Mouse (Mus musculus) myocyte (in vitro differentiated cells): ENCODE measurements at regions not wholly inside any gene's neighbourhood (a gene's known extent, or its start where the extent isn't known, plus 50 kb on each side); places are given as distances from the start of the nearest gene placed in this dataset.

ENCODE experiments used
- H3K27me3 ChIP-seq: one replicate; pipeline ENCODE4 v1.6.1; 2011; ENCODE audit not compliant: control insufficient read depth, insufficient read depth, insufficient read length
- H3K36me3 ChIP-seq: one replicate; pipeline ENCODE4 v1.6.1; 2011; ENCODE audit not compliant: control insufficient read depth, insufficient read depth
- H3K4me2 ChIP-seq: one replicate; pipeline ENCODE4 v1.6.1; 2011; ENCODE audit warnings: low read depth, control low read depth
- H3K4me3 ChIP-seq: one replicate; pipeline ENCODE4 v1.5.1; 2011; ENCODE audit warnings: mild to moderate bottlenecking, control low read depth, moderate library complexity
- H3K79me2 ChIP-seq: one replicate; pipeline ENCODE4 v1.6.1; 2011; ENCODE audit not compliant: control insufficient read depth, insufficient read depth
- H3ac ChIP-seq: one replicate; pipeline ENCODE4 v1.6.1; 2011; ENCODE audit not compliant: control insufficient read depth, insufficient read length
- CEBPB ChIP-seq: IDR thresholded peaks from 2 replicates; pipeline ENCODE4 v1.6.1; 2011; ENCODE audit warnings: mild to moderate bottlenecking, moderate library complexity; ENCODE audit not compliant: poor library complexity, insufficient read depth, severe bottlenecking
- E2F4 ChIP-seq: IDR thresholded peaks from one replicate; pipeline ENCODE4 v1.6.1; 2011; ENCODE audit warnings: mild to moderate bottlenecking, control low read depth, moderate library complexity; ENCODE audit not compliant: insufficient read depth
- MAX ChIP-seq: IDR thresholded peaks from one replicate; pipeline ENCODE4 v1.6.1; 2011; ENCODE audit warnings: low read depth, mild to moderate bottlenecking, control low read depth
- MYOD1 ChIP-seq, 3 experiments: IDR thresholded peaks; one replicate each; pipeline ENCODE4 v1.6.1; 2011; ENCODE audit warnings: control low read depth in 2 of 3, low read depth in 2 of 3, mild to moderate bottlenecking in 2 of 3, moderate library complexity in 1 of 3; ENCODE audit not compliant: insufficient read length in 2 of 3, control insufficient read depth in 1 of 3
- MYOG ChIP-seq, 3 experiments: IDR thresholded peaks; one replicate each; pipeline ENCODE4 v1.6.1; 2011; ENCODE audit warnings: control low read depth in 2 of 3, low read depth in 2 of 3, mild to moderate bottlenecking in 2 of 3; ENCODE audit not compliant: insufficient read length in 2 of 3, control insufficient read depth in 1 of 3, insufficient read depth in 1 of 3
- POLR2A ChIP-seq: IDR thresholded peaks from one replicate; pipeline ENCODE4 v1.6.1; 2011; ENCODE audit warnings: low read depth, mild to moderate bottlenecking, control low read depth, moderate library complexity; ENCODE audit not compliant: insufficient read length
- POLR2AphosphoS2 ChIP-seq: IDR thresholded peaks from one replicate; pipeline ENCODE4 v1.6.1; 2011; ENCODE audit warnings: low read depth, control low read depth; ENCODE audit not compliant: insufficient read length
- REST ChIP-seq: IDR thresholded peaks from one replicate; pipeline ENCODE4 v1.6.1; 2011; ENCODE audit warnings: mild to moderate bottlenecking, control low read depth, moderate library complexity; ENCODE audit not compliant: insufficient read depth, insufficient read length
- SRF ChIP-seq: IDR thresholded peaks from one replicate; pipeline ENCODE4 v1.6.1; 2011; ENCODE audit warnings: low read depth; ENCODE audit not compliant: control insufficient read depth, insufficient read length
- TCF12 ChIP-seq: IDR thresholded peaks from one replicate; pipeline ENCODE4 v1.6.1; 2011; ENCODE audit warnings: mild to moderate bottlenecking, control low read depth; ENCODE audit not compliant: poor library complexity, insufficient read depth, severe bottlenecking
- TCF3 ChIP-seq: IDR thresholded peaks from one replicate; pipeline ENCODE4 v1.6.1; 2011; ENCODE audit warnings: low read depth, control low read depth; ENCODE audit not compliant: insufficient read length
- USF1 ChIP-seq: IDR thresholded peaks from one replicate; pipeline ENCODE4 v1.6.1; 2011; ENCODE audit warnings: low read depth, mild to moderate bottlenecking, control low read depth, moderate library complexity

DNA sequence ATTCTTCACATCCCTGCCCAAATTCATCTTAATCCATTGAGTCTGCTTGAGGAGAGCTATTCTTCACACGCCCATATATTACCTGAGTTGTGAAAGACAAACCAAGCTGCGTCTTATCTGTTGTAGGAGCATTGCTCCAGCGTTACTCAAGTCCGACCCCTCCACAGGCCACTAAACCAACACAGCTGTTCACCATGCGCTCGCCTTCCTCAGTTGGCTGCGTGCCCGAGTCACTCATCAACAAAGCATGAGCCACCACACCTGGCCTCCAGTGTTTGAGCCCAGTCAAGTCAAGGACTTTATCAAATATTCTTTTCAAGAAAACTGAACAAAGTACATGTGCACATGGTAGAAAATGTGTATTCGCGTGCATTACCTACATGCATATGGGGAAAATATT, 504.7 kb upstream of the Atp11b start:
- Histone ChIP-seq H3ac (no peak overlapping the region), H3K36me3 (no peaks in the 10 kb centered on the region), H3K27me3 (no peaks in the 10 kb centered on the region), H3K79me2 (no peaks in the 10 kb centered on the region), H3K4me2 (no peak overlapping the region), H3K4me3 (no peak overlapping the region)
- TF ChIP-seq MYOD1 (IDR thresholded peaks at IDR 0.05; ENCODE audit: control insufficient read depth in 1 of 3, insufficient read length in 2 of 3, low read depth in 2 of 3) = peak in 2 of 3 experiments; percentile 45
- no peak for TF ChIP-seq POLR2A
- TF ChIP-seq MYOG (IDR thresholded peaks at IDR 0.05; ENCODE audit: control insufficient read depth in 1 of 3, insufficient read depth in 1 of 3, insufficient read length in 2 of 3, low read depth in 2 of 3) = peak in 2 of 3 experiments; percentile 47 to 79
- TF ChIP-seq E2F4 = no peak

DNA sequence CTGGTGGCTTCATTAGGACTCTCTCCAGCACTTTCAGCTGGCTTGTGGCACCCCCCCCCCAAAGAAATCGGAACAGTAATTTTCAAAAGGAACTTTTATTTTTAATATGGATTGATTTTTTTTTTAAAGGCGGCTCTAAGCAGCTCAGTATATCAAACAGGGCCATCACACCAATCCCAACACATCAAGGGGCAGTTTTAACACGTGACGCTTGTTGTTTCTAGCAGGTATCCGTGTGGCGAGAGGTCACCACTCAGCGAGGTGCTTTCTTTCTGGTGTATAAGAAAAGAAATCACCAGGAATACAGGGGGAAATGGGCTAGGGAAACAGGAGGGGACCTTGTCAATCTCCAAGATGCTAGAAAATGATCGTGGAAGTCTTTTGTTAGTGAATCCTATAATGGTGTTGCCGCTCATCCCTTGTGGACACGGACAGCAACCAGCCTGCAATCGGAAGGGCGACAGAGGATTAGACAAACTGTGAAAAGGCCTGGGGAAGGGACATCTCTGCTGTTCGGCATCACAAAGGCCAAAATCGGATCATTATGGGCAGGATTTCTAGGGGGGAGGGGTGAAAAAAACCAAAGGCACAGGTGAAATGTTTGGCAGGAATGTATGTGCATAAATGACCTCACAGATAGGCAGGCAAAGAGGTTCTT, 503.7 kb upstream of the Atp11b start:
- TF ChIP-seq MAX (no peak), CEBPB (no peak), POLR2A (no peak)
- no peak overlapping the region for H3K4me3 ChIP-seq

DNA sequence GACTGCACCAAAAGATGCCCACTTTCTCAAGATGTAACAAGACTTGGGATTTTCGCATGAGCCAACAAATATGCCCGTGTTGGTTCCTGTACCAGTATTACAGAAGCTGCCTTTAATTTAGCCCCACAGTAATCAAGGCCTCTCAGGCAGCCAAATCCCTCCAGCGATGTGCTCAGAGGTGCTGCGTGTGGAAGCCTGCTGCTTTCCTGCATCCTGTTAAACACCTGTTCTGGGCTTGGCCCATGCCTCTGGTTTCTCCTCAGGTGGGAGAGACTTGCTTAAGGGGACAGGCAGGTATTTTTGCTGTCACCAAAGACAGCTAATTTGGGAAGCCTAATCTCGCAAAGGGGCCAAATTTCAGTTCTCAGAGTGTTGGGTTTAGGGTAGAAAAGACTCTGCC, 500.0 kb upstream of the Atp11b start:
- H3K4me2 ChIP-seq = no peak overlapping the region
- no peak overlapping the region for H3K4me3 ChIP-seq
- H3K27me3 ChIP-seq = no peaks in the 10 kb centered on the region
- H3ac ChIP-seq = no peak overlapping the region
- no peaks in the 10 kb centered on the region for H3K36me3 ChIP-seq
- H3K79me2 ChIP-seq = no peaks in the 10 kb centered on the region
- no peak for TF ChIP-seq MYOG (IDR thresholded peaks at IDR 0.05; ENCODE audit: control insufficient read depth in 1 of 3, insufficient read depth in 1 of 3, insufficient read length in 2 of 3, low read depth in 2 of 3)
- no peak for TF ChIP-seq MAX
- TF ChIP-seq E2F4 = no peak
- no peak for TF ChIP-seq TCF3
- no peak for TF ChIP-seq USF1
- TF ChIP-seq REST = no peak
- no peak for TF ChIP-seq TCF12
- TF ChIP-seq MYOD1 (IDR thresholded peaks at IDR 0.05; ENCODE audit: control insufficient read depth in 1 of 3, insufficient read length in 2 of 3, low read depth in 2 of 3) = no peak
- no peak for TF ChIP-seq CEBPB
- no peak for TF ChIP-seq POLR2A

More for the DNA sequence above, 503.7 kb upstream of the Atp11b start:
- Histone ChIP-seq H3K79me2 (no peaks in the 10 kb centered on the region), H3K4me2 (no peak overlapping the region), H3K27me3 (no peaks in the 10 kb centered on the region), H3ac (no peak overlapping the region), H3K36me3 (no peaks in the 10 kb centered on the region)

DNA sequence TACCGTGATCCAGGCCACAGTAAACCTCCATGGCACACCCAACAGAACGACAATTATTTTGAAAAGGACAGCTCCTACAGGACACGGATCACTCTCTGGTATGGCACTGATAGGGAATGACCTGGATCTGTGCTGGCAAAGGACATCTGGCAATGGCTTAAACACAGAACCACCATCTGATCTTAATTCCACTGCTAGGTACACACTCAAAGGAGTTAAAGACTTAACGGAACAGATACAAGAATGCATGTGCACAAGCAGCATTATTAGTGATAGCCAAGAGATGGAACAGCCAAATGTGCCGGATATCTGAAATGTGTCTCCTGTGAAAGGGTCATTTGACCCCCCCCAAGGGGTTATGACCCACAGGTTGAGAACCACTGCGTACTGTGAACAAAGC, 493.0 kb upstream of the Atp11b start:
- Histone ChIP-seq H3K27me3 (no peaks in the 10 kb centered on the region), H3K79me2 (no peaks in the 10 kb centered on the region), H3K36me3 (no peaks in the 10 kb centered on the region), H3ac (no peak overlapping the region), H3K4me2 (no peak overlapping the region), H3K4me3 (no peak overlapping the region)
- no peak for TF ChIP-seq CEBPB
- TF ChIP-seq POLR2A = no peak
- no peak for TF ChIP-seq TCF12
- TF ChIP-seq TCF3 = no peak

DNA sequence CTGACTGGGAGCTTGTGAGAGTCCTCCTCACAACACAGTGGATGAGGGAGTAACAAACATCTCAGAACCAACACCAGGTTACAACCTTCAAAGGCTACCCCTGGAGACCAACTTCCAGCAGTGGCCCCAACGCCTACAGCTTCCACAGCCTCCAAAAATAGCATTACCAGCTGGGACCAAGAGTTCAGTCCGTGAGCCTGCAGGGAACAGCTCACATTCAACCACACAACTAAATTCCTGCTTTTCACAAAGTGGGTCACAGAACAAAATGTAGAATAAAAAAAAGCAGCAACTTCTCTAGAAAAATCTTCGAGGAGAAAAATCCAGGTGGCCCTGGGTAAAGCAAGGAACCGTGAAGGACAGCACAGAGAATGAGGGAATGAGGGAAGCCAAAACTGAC, 485.0 kb upstream of the Atp11b start:
- H3K36me3 ChIP-seq = no peaks in the 10 kb centered on the region
- no peak overlapping the region for H3ac ChIP-seq
- no peaks in the 10 kb centered on the region for H3K27me3 ChIP-seq
- H3K4me3 ChIP-seq = no peak overlapping the region
- H3K79me2 ChIP-seq = no peaks in the 10 kb centered on the region
- no peak overlapping the region for H3K4me2 ChIP-seq
- no peak for TF ChIP-seq POLR2AphosphoS2
- no peak for TF ChIP-seq MAX
- no peak for TF ChIP-seq USF1
- TF ChIP-seq MYOD1 (IDR thresholded peaks at IDR 0.05; ENCODE audit: control insufficient read depth in 1 of 3, insufficient read length in 2 of 3, low read depth in 2 of 3) = no peak
- no peak for TF ChIP-seq SRF
- TF ChIP-seq TCF3 = no peak
- no peak for TF ChIP-seq CEBPB
- no peak for TF ChIP-seq E2F4
- no peak for TF ChIP-seq POLR2A
